Mouse (Mus musculus): ENCODE measurements around the gene Alyref. TPM values are rescaled to one million over a fixed set of nuclear protein-coding genes. Genes with fewer than 3 reads are reported as not detected.
A peak's percentile ranks its signal among the peaks of the same experiment; 100 is the strongest.

Alyref gene
- polyA plus RNA-seq, 1 experiment = 56.7 TPM

- no peaks in the 10 kb centered on the region for H3K9me3 ChIP-seq (ENCODE audit: control insufficient read depth, low read length)
- peaks cover 53% of the 10 kb centered on the region for H3K4me1 ChIP-seq (ENCODE audit: control insufficient read depth)
- peaks cover 40% of the 10 kb centered on the region for H3K36me3 ChIP-seq (ENCODE audit: control insufficient read depth)
- peak overlapping the region; percentile 70 for H3K4me3 ChIP-seq (replicated peaks)
- no peaks in the 10 kb centered on the region for H3K27me3 ChIP-seq (ENCODE audit: control insufficient read depth)
- no peak for TF ChIP-seq GATA1 (IDR thresholded peaks at IDR 0.05; ENCODE audit: low read length)
- TF ChIP-seq TAL1 (IDR thresholded peaks at IDR 0.05; ENCODE audit: low read length) = no peak
Observed at GRCm38 (mm10) chr11:120573585-120574277, 24.4 kb downstream of the Alyref start.

GRCm38 (mm10) chr11:120572752-120573584 is 25.2 kb downstream of the Alyref start, which contains the start of gene P4hb:
TSS of gene P4hb (minus strand) at chr11:120573253.
- Histone ChIP-seq H3K36me3 (ENCODE audit: control insufficient read depth) (peaks cover 40% of the 10 kb centered on the region), H3K4me1 (ENCODE audit: control insufficient read depth) (peaks cover 47% of the 10 kb centered on the region), H3K27me3 (ENCODE audit: control insufficient read depth) (no peaks in the 10 kb centered on the region), H3K9me3 (ENCODE audit: control insufficient read depth, low read length) (no peaks in the 10 kb centered on the region), H3K4me3 (replicated peaks) (peak within 1 kb of the TSS; percentile 70)
- TF ChIP-seq GATA1 (IDR thresholded peaks at IDR 0.05; ENCODE audit: low read length) = no peak
- no peak for TF ChIP-seq TAL1 (IDR thresholded peaks at IDR 0.05; ENCODE audit: low read length)

- H3K4me3 ChIP-seq (replicated peaks) = peak overlapping the region; percentile 70
- peaks cover 40% of the 10 kb centered on the region for H3K36me3 ChIP-seq (ENCODE audit: control insufficient read depth)
- H3K9me3 ChIP-seq (ENCODE audit: control insufficient read depth, low read length) = no peaks in the 10 kb centered on the region
- H3K4me1 ChIP-seq (ENCODE audit: control insufficient read depth) = peaks cover 46% of the 10 kb centered on the region
- TF ChIP-seq GATA1 (IDR thresholded peaks at IDR 0.05; ENCODE audit: low read length) = no peak
- no peak for TF ChIP-seq TAL1 (IDR thresholded peaks at IDR 0.05; ENCODE audit: low read length)
- H3K27me3 ChIP-seq (ENCODE audit: control insufficient read depth) = no peaks in the 10 kb centered on the region
Observed at GRCm38 (mm10) chr11:120572417-120572751, 25.8 kb downstream of the Alyref start.

GRCm38 (mm10) chr11:120571754-120572416 is 26.3 kb downstream of the Alyref start:
- Histone ChIP-seq H3K36me3 (ENCODE audit: control insufficient read depth) (peaks cover 41% of the 10 kb centered on the region), H3K4me1 (ENCODE audit: control insufficient read depth) (peaks cover 46% of the 10 kb centered on the region), H3K4me3 (replicated peaks) (peak overlapping the region; percentile 70), H3K27me3 (ENCODE audit: control insufficient read depth) (no peaks in the 10 kb centered on the region), H3K9me3 (ENCODE audit: control insufficient read depth, low read length) (no peaks in the 10 kb centered on the region)
- TF ChIP-seq TAL1 (IDR thresholded peaks at IDR 0.05; ENCODE audit: low read length) (no peak), GATA1 (IDR thresholded peaks at IDR 0.05; ENCODE audit: low read length) (no peak)

- Histone ChIP-seq H3K4me3 (replicated peaks) (peak overlapping the region; percentile 70), H3K36me3 (ENCODE audit: control insufficient read depth) (peaks cover 49% of the 10 kb centered on the region), H3K4me1 (ENCODE audit: control insufficient read depth) (peaks cover 42% of the 10 kb centered on the region), H3K27me3 (ENCODE audit: control insufficient read depth) (no peaks in the 10 kb centered on the region), H3K9me3 (ENCODE audit: control insufficient read depth, low read length) (no peaks in the 10 kb centered on the region)
- TF ChIP-seq GATA1 (IDR thresholded peaks at IDR 0.05; ENCODE audit: low read length) = no peak
- no peak for TF ChIP-seq TAL1 (IDR thresholded peaks at IDR 0.05; ENCODE audit: low read length)
Observed at GRCm38 (mm10) chr11:120571122-120571521, 27.0 kb downstream of the Alyref start.

- H3K9me3 ChIP-seq (ENCODE audit: control insufficient read depth, low read length) = no peaks in the 10 kb centered on the region
- TF ChIP-seq GATA1 (IDR thresholded peaks at IDR 0.05; ENCODE audit: low read length) = no peak
- TF ChIP-seq TAL1 (IDR thresholded peaks at IDR 0.05; ENCODE audit: low read length) = no peak
- H3K27me3 ChIP-seq (ENCODE audit: control insufficient read depth) = no peaks in the 10 kb centered on the region
- no peak overlapping the region for H3K4me3 ChIP-seq (replicated peaks)
- peaks cover 75% of the 10 kb centered on the region for H3K36me3 ChIP-seq (ENCODE audit: control insufficient read depth)
- H3K4me1 ChIP-seq (ENCODE audit: control insufficient read depth) = peaks cover 28% of the 10 kb centered on the region
Observed at GRCm38 (mm10) chr11:120568324-120568723, 29.8 kb downstream of the Alyref start.

GRCm38 (mm10) chr11:120565114-120565513 is 33.1 kb downstream of the Alyref start:
- Histone ChIP-seq H3K9me3 (ENCODE audit: control insufficient read depth, low read length) (no peaks in the 10 kb centered on the region), H3K27me3 (ENCODE audit: control insufficient read depth) (no peaks in the 10 kb centered on the region), H3K36me3 (ENCODE audit: control insufficient read depth) (peaks cover 90% of the 10 kb centered on the region)

GRCm38 (mm10) chr11:120562949-120563348 is 35.2 kb downstream of the Alyref start:
- Histone ChIP-seq H3K27me3 (ENCODE audit: control insufficient read depth) (no peaks in the 10 kb centered on the region), H3K36me3 (ENCODE audit: control insufficient read depth) (peaks cover 87% of the 10 kb centered on the region), H3K4me1 (ENCODE audit: control insufficient read depth) (peaks cover 2% of the 10 kb centered on the region), H3K9me3 (ENCODE audit: control insufficient read depth, low read length) (no peaks in the 10 kb centered on the region), H3K4me3 (replicated peaks) (no peak overlapping the region)
- TF ChIP-seq GATA1 (IDR thresholded peaks at IDR 0.05; ENCODE audit: low read length) (no peak), TAL1 (IDR thresholded peaks at IDR 0.05; ENCODE audit: low read length) (no peak)

More at GRCm38 (mm10) chr11:120565114-120565513, 33.1 kb downstream of the Alyref start:
- Histone ChIP-seq H3K4me1 (ENCODE audit: control insufficient read depth) (peaks cover 5% of the 10 kb centered on the region), H3K4me3 (replicated peaks) (no peak overlapping the region)
- TF ChIP-seq GATA1 (IDR thresholded peaks at IDR 0.05; ENCODE audit: low read length) = no peak

All from erythroblast, embryonic 14.5 days (primary cell).